Mouse (Mus musculus): ENCODE measurements around the gene Vma21. TPM values are rescaled to one million over a fixed set of nuclear protein-coding genes. Genes with fewer than 3 reads are reported as not detected.

The Vma21 gene
- total RNA-seq (2021): 10 to 100 TPM; 29.6 to 35.7 TPM
- long read RNA-seq, full-length matches to known transcripts: 40 of 43 reads
- long read RNA-seq, partial matches to known transcripts: 1 of 43 reads
- long read RNA-seq, other reads (novel, unspliced or antisense): 2 of 43 reads

DNA sequence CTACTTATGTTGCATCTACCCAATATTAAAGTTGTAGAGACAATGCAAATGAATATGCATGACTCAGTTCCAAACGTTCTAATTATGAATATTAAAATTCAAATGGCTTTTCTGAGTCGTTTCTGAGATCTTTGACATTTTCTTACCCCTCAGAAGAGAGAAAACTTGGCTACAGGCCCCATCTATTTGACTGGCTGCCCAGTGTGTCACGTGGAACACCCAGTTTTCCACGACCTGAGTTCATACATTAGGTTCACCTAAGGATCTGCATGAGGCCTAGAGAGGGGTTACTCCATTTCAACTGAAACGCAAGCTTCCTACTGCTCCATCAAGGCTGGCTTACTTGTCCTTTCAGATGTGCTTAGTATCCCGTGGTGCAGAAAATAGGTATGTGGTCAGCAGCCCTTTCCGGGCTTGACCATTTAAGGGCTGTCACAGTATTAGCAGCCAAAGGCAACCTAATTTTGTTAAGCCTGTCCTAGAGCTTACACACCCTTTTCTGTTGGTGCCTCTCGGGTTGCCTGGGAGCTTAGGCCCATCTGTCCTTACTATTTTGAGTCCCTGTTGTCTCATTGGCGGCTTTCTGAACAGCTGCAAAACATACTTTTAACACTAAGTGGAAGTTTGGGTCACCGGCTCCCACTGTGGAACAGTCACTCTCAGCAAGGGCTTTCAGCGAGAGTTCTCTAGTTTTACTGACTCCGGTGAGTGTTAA is at the start of gene Vma21:
Vma21 (plus strand) TSS at position 294 of the 715 bp plus-strand sequence.
- peak; percentile 3 to 9 for DNase-seq (ENCODE audit: low spot score in 2 of 2)

DNA sequence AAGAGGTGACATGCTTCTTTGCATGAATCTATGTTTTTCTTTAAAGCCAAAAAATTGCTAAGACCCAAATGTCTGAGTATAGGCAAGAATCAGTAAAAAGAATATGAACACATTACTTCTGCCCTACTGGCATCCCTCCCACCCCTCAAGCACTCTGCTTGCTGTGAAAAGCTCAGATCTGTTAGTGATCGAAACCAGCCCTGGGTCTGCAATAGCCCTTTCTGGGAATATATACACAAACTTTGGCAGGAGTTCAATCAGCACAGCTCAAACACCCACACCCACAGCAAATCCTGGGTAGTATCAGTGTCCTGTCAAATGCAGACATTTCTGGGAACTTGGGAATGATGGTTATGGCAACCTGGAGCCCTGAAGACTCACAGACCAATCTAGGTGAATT is 47.8 kb upstream of the Vma21 start:
- DNase-seq (ENCODE audit: low spot score in 2 of 2): no peak

DNA sequence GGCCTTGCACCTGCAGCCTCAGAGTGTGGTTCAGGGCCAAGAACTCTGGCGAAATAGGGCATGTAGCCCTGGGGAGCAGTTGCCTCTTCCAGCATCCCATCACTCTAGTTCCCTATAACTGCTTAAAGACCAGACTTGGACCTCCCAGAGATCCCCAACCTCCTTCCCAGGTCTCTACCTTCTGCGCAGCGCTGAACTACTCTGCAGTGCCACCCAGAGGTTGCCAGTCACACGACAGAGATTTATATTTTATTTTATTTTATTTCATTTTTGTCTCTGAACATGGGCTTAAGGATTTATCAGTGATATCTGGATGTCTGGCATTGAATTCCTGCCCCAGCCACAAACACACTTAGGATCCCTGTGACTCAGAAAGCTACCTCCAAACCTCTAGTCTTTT is 24.6 kb upstream of the Vma21 start:
- DNase-seq (ENCODE audit: low spot score in 2 of 2): peak in 1 of 2 experiments; percentile 16

DNA sequence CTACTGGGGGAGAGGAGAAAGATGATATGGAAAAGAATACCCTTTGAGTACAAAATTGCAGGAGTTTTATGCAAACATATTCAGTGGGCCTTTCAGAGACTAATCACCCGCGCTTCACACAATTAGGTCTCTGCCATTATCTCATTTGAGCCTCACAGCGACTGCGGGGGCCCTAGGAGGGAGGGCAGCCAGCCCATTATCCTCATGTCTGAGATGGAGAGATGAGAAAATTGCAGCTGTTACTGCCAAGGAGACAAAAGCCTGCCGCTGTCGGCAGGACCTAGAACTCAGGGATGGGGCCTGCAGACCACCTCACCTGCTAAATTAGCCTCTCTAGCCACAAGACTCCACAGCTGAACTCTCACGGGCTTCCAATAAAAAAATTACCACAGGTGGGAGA is 18.0 kb upstream of the Vma21 start:
- no peak for DNase-seq (ENCODE audit: low spot score in 2 of 2)

DNA sequence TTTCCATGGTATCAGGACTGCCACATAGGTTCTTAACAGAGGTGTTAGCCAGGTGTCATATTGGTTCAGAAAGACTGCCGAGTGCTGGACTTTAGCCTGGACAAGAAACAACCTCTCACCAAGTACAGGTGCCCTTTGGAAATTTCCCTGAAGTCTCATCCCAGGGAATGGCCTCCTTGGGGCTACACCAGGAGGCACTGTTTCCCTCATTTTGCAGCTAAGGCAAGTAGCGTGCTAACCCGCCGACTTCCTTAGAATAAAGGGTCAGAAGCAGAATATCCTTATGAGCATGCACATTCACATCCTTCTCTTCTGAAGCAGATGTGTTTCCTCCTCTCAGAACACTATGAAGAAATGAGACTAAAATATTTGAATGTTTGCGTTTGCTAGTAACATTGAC is 16.8 kb upstream of the Vma21 start:
- DNase-seq (ENCODE audit: low spot score in 2 of 2): no peak

DNA sequence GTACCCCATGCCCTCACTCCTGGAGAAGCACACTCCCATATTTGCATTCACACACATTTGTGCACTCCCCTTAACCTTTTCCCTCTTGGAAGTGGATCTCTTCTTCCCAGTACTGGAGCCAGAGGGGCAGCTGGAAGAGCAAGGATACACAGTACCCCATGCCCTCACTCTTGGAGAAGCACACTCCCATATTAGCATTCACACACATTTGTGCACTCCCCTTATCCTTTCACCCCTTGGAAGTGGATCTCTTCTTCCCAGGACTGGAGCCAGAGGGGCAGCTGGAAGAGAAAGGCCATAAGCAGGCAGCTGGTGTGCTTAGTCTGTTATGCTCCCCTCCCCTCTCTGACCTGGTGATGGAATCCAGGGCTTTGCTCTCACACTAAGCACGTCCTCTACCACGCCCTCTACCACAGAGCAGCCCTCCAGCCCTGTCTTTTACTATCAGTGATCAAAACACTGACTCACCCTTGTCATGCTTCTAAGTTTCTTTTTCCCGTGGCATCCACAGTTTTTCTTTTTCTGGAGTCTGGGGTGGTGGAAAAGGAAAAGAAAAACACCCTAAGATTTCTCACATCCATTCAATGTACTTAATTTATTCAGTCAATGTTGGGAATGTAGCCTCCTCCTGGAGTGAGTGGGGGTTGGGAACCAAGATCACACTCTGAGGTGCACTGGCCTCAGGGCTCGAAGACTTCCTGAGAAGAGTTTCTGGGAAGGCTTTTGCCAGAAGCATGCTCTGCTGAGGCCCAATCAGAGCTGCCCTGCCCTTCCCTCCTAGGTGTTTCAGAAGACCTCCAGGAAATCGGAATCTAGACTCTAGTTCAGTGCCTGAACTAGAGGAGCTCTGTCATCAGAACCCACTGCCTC is 3.5 kb upstream of the Vma21 start:
- DNase-seq (ENCODE audit: low spot score in 2 of 2): no peak

DNA sequence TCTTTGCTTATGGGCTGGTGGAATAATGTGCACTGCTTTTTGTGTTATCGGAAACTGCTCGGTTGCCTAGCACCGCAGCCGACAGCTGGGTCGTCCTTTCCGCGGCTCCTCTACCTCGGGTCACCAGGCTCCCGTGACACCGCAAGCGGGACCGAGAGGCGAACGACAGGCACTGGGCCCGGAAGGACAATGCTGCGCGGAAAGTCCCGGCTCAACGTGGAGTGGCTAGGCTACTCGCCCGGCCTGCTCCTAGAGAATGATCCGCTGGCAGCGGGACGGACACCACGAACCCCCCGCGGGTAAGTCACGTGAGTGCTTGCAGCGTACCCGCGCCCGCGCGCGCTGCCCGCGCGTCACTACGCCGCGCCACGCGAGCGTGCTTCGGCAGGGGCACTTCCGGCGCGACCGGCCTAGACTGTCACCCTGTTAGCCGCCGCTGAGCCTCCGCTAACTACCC is 705 bp downstream of the Vma21 start:
- DNase-seq (ENCODE audit: low spot score in 2 of 2): peak; percentile 77 to 83

DNA sequence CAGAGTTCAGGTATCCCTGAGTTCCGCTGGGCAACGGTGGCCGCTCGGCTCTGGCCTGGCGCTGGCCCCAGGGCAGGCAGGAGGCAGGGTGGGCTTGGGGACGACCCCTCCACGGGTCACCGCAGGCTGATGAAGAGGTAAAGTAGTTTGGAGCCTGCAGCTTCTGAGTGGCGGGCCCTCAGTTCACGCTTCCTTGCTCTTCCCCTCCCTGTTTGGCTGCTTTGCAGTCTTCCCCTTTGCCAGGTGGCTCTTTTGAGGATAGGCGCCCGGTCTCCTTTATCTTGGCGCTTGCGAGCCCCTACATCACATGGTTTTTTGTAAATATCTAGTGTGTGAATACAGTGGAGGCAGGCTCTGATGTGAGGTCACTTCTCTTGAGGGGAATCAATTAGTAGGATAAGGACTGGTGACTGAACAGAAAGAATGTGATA is 1.2 kb downstream of the Vma21 start:
- no peak for DNase-seq (ENCODE audit: low spot score in 2 of 2)

DNA sequence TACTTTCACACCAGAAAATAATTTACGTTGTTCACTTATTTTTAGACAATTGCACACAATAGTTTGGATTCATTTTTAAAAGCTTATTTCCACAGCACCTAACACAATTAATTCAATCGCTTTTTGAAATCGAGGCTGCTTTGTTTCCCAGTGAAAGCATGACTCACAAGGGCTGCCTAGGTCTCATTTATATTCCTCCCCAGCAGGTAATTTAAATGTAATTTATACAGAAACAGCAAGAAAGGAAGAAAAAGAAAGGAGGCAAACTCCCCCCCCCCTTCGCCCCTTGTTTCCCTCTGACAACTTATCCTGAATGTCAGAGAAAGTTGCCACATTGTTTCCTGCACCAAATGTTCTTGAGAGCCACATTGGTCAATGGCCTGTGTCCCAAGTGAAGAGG is 23.2 kb downstream of the Vma21 start:
- DNase-seq (ENCODE audit: low spot score in 2 of 2): no peak

DNA sequence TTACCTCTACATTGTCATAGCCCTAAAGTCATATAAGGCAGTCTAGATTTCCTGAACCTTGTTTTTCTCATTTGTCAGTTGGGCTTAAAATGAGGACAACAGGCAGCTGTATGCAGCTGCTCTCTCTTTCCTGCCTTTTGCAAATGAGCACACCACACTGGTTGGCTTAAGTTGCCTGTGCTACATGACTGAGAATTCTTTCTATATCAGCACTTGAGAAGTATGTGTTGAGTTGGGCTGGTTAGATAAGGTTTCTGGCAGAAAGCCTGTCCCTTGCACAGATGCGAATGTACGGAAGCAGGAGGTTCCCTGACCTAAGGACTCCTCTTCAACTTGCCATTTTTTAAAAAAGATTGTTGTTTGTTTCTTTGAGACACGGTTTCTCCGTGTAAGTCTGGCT is 31.0 kb downstream of the Vma21 start:
- DNase-seq (ENCODE audit: low spot score in 2 of 2): no peak

DNA sequence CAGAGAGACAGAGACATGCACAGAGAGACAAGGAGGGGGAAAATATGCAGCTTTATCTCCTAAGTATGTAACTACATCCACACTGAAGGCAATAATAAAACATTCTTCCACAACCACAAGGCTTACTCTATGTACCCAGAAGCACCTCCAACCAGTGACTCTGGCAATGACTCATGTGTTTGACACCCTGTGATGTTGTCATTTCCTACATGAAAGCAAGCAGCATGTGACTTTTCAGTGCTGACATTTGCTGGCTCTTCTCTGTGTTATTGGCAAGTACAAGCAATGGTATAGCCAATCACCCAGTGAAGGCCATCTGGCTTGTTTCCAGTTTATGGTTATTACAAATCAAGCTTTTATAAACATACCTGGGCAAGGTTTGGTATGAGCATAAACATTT is 38.1 kb downstream of the Vma21 start:
- DNase-seq (ENCODE audit: low spot score in 2 of 2): no peak

Other genes starting within 250 kb of the Vma21 start
- gene Gpr50, start 152.3 kb upstream of the Vma21 start, total RNA-seq (2021): under 1 TPM; 0.23 to 0.33 TPM
- gene Gm1141, start 105.1 kb downstream of the Vma21 start, total RNA-seq (2021): under 1 TPM; 0.30 to 0.74 TPM
- 10 to 100 TPM; 24.4 to 24.7 TPM for gene Prrg3, start 146.7 kb downstream of the Vma21 start, total RNA-seq (2021)
- not detected for gene Fate1, start 157.1 kb downstream of the Vma21 start, total RNA-seq (2021)
- under 1 TPM; 0.11 to 0.53 TPM for gene Cnga2, start 175.9 kb downstream of the Vma21 start, total RNA-seq (2021)

Data from layer of hippocampus, postnatal 10 days (tissue).